Mouse (Mus musculus): ENCODE results near the gene Med16.

- TF ChIP-seq CTCF (conservative IDR thresholded peaks at IDR 0.05; ENCODE audit: insufficient read depth, insufficient read length, low read depth, low read length) = no peak
- TF ChIP-seq POLR2A (IDR thresholded peaks at IDR 0.05; ENCODE audit: low read depth, low read length) = no peak
These were observed 55.3 kb downstream of the Med16 start for GRCm38 (mm10) chr10:79853392-79853791.

All from kidney, adult 2 months (tissue).